Mouse (Mus musculus) liver, embryonic 14.5 days (tissue): ENCODE measurements at regions not wholly inside any gene's neighbourhood (a gene's known extent, or its start where the extent isn't known, plus 50 kb on each side); places are given as distances from the start of the nearest gene placed in this dataset.

Experiments
- CTCF ChIP-seq: IDR thresholded peaks from 2 replicates; pipeline ENCODE4 v1.5.1; 2016; ENCODE audit warnings: antibody characterized with exemption, low read depth, control low read depth
- EP300 ChIP-seq: IDR thresholded peaks from 2 replicates; pipeline ENCODE4 v1.6.1; 2016; ENCODE audit warnings: antibody characterized with exemption, low read depth

DNA sequence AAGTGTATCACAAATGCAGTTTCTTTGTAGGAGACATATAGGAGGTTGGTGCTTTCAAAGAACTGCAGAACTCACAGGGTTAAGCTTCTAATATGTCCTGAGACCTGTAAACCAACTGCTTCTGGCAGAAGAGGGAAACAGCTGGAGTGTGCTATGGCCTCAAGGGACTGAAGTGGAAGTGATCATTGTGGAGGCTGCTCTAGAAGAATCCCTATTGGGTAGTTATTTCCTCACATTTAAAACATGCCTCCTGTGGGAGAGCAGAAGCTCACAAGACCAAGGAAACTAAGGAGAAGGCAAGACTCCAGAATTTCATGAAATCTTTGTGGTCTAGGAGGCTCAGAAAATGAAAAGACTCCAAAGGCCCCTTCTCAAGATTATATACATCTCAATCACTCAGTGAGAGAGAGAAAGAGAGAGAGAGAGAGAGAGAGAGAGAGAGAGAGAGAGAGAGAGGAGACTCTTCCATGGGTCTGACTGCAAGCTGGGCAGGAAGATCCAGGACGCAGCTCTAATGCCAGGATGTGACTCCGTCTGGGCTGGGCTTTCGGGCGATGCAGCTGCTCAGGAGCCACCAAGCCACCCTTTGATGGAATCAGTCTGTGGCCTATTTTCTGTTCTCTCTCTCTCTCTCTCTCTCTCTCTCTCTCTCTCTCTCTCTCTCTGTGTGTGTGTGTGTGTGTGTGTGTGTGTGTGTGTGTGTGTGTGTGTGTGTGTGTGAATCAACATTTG lies 93.3 kb downstream of the Pdcl3 start:
- TF ChIP-seq CTCF, result no peak
- no peak for TF ChIP-seq EP300
